Mouse (Mus musculus): ENCODE data around the gene Mrps10.
"Not testable (repeated sequence)": the region's sequence is repeated elsewhere in the genome, so short reads cannot be mapped to it uniquely, and the experiment has no call there.

Mrps10 gene

DNA sequence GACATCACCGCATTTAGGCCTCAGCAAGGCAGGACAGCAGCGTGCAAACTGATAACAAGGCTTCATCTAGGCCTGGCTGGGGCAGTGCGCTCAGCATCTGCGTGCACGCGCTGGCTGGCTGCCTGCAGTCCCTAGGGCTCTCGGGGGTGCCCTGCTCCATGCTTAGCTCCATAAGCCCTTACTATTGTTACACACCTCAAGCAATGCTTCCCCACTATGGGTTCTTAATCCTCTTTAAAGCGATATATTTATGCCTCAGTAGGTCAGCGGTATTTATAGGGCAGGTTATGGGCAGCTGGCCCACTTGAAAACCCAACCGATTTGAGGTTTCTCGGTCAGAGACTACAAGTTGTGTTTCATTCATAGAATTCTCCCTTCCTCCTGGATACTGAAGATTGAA is 13.2 kb downstream of the Mrps10 start:
- no peak for DNase-seq (ENCODE audit: low read depth, low spot score)

DNA sequence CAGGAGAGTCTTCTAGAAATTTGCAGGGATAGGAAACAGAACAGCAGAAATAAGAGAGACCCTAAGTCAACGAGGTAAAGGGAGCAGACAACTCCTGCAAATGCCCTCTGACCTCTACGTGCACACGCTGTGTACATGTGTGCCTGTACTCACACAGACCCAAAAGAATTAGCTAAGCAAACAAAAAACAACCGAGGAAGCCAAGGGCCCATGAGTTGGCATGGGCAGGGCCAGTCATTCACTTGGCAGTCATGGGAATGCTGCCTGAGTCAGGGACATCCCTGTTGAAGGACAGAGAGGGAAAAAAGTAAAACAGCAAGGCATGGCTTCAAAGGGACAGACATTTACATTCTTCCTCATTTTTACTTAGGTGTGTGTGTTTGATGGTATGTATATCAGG is 14.6 kb downstream of the Mrps10 start:
- DNase-seq (ENCODE audit: low read depth, low spot score): no peak

DNA sequence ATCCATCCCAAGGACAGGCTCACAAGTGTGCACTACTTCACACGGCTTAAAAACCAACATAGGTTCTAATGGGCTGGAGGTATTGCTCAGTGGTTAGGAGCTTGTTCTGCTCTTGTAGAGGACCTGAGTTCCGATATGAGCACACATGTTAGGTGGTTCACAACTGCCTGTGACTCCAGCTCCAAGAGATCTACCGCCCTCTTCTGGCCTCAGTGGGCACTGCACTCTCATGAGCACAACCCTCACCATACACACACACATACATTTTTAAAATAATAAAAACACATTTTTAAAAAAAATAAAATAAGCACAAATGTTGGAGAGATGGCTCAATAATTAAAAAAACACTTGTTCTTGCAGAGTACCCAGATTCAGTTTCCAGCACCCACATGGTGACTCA is 15.4 kb downstream of the Mrps10 start:
- no peak for DNase-seq (ENCODE audit: low read depth, low spot score)

DNA sequence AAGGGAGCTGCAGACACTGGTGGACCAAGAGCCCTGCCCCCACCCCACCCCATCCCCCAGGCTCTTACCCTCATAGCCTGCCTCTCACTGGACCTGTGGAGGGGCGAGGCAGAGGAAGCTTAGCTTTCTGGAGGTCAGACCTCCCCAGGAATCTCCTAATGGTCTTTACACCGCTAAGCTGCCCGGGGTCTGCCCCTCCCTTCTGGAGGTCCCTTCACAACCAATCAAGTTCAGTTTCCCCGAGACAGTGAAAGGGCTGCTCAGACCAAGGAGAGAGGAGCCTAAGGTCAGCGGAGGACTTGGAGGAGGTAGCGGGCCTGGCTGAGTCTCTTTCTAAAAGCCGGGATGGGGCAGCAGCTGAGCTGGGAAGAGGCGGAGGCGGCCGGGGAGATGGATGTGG is 16.5 kb downstream of the Mrps10 start, which contains the start of gene Guca1b:
Gene Guca1b, plus strand, starts transcription at position 249 of the 400 bp plus-strand sequence.
- no peak for DNase-seq (ENCODE audit: low read depth, low spot score)

DNA sequence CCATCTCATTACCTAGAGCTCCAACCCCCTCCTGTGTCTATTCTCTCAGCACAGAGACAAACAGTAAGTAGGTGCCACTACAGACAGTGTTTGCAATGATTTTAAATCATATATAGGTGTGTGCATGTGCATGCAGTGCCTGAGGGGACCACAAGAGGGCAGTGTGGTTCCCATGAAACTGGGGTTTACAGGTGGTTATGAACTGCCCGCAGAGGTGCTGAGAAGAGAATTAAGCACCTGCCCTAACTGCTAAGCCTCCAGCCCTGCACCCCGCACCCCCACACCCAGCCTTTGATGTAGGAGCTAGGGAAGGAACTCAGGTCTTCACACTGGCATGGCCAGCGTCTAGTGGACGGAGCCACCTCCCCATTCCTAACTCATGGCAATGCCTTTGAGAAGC is 18.0 kb downstream of the Mrps10 start:
- DNase-seq (ENCODE audit: low read depth, low spot score): peak; percentile 26

DNA sequence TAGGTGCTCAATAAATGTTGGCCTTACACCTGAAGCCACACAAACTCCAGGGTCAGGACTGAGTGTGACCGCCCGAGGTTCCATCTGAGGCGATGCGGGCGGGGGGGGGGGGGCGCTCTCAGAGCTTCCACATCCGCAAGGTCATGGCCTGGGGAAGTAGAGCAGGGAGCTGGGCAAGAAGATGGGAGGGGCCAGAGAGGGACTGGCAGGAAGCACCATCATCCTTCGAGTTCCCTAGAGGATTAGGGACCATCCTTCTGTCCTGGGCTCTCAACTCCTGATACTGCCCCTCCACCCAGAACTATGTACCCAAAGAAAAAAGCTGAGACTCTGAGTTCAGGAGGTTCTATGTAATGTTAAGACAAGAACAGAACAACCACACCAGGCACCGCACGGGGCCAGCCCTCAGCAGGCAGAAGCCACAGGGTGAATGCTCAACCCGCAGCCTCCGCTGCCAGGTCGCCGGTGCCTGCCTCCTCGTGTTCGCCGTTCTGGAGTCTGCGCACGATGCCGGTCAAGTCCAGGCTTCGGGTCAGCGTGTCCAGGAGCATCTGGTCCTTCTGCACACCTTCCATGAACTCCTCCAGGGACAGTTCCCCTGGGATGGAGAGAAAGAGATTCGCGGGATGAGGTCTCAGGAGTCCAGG is 25.7 kb downstream of the Mrps10 start:
- DNase-seq (ENCODE audit: low read depth, low spot score): no peak

DNA sequence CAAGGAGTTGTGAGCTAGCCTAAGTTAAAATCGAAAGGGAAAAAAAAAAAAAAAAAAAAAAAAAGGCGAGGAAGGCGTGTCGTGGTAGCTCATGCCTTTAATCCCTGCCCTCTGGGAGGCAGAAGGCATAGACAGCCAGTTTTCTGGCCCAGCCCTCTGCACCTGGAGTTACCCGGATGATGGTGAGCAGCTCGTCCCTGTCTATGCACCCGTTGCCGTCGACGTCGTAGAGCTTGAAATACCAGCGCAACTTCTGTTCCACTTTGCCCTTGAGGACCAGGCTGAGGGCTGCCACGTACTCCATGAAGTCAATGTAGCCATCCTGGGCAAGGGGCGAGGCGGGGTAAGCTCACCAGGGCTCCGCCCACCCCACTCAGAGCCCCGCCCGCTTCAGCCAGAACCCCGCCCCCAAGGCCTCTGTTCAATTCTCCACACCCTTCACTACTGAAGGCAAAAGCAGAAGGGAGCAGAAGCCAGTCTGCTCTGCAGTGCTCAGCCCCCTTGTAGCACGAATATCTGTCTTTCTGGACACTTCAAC is 26.8 kb downstream of the Mrps10 start:
- peak; percentile 26 for DNase-seq (ENCODE audit: low read depth, low spot score)

DNA sequence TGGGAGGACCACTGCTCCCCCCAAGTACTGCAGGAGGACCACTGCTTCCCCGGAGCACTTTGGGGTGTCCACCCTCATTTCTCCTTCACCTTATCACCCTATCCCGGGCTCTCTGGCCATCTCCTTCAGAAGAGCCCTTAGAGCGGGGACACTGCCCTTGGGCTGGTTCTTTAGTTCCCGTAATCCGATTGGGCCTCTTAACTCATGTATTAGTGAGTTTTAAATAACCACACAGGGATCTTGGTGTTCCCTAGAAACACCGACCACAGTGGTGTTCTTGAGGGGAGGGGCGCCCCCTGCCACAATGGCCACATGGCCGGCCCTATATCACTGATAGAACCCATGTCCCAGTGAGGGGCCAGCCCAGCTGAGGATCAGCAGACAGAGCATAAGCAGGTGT is 30.4 kb downstream of the Mrps10 start:
- DNase-seq (ENCODE audit: low read depth, low spot score): no peak

DNA sequence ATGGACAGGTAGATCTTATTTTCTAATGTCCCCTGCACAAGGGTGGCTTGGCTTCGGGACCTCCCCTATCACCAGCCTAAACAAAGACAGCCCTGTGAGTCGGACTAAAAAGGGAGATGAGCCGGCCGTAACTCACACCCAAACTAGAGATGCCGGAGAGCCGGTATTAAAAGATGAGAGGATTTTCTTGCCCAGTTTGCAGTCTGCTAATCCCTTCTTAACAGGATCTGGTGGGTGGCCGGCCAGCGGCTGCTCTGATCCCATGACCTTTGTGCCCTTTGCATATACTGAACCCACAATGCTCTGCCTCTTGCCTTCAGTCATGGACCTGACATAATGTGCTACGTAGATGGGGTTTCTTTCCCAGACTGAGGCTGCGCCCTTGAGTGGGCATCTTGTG is 31.8 kb downstream of the Mrps10 start, which contains the start of gene Guca1a:
Gene Guca1a, minus strand, starts transcription at position 134 of the 400 bp plus-strand sequence.
- DNase-seq (ENCODE audit: low read depth, low spot score): no peak

DNA sequence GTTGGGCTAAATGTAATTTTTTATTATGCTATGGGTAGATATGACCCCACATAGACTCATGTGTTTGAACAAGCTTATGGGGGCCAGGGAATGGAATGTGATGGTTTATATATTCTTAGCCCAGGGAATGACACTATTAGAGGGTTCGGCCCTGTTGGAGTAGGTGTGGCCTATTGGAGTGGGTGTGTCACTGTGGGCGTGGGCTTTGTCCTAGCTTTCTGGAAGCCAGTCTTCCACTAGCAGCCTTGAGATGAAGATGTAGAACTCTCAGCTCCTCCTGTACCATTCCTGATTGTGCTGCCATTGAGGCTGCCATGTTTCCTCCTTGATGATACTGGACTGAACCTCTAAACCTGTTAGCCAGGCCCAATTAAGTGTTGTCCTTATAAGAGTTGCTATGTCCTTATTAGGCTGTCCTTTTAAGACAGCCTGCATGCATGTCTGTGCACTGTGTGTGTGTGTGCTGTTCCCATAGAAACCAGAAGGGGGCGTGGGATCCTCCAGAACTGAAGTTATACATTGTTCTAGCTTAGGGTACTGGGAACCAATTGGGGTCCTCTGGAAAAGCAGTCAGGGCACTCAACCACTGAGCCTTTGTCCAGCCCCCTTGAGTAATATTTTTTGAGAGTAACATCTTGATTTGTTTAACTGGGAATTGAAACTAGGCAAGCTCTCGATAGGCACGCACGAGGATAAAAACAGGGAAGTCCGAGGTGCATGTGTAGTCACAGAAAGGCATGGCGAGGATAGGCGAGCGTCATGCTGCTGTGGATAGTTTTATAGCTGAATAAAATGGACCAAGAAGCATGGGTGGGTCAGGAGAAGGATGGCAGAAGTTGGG is 39.2 kb downstream of the Mrps10 start:
- DNase-seq (ENCODE audit: low read depth, low spot score): no peak

DNA sequence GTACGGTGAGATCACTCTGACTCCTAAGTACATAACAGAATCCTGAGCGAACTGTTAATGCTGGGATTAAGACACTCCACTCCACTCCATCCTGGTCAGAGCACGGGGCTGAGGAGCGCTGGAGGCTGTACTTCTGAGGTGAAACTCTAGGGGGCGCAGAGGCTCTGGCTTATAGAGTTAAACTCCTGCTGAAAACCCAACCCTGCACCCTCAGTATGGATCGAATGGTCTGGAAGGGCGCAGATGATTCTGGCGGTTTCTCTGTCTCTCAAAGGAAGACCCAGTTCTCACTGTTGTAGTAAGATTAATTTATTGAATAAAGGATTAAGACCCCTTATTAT is 39.8 kb downstream of the Mrps10 start:
- peak; percentile 37 for DNase-seq (ENCODE audit: low read depth, low spot score)

DNA sequence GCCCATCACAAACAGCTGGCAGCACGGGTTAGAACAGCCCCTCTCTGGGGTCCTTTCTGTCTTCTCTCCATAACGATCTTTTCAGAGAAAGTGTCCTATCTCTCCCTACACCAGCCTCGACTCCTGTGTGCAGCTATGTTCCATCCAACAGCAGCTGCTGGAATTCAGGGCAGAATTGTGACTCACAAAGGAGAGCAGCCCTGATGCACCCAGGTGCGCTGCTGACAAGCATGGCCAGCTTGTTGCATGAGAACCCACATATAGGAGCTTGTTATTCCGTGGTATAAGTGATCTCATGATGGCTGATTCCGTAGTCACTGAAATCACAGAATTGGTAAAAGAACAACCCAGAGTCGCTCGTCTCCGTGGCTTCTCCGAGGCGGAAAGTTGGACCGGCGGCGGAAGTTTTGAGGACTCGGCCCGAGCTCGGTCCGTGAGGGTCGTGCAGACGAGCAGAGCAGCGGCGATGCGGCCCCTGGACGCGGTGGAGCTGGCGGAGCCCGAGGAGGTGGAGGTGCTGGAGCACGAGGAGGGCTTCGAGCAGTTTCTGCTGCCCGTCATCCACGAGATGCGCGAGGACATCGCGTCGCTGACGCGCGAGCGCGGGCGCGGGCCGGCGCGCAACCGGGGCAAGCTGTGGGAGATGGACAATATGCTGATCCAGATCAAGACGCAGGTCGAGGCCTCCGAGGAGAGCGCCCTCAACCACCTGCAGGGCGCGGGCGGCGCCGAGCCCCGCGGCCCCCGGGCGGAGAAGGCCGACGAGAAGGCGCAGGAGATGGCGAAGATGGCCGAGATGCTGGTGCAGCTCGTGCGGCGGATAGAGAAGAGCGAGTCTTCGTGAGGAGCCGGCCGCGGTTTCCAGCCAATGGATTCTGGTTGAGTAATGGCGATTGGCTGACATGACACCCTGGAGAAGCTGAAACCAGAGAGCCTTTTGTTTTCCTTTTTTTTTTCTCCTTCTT is 41.5 kb downstream of the Mrps10 start:
- not testable (repeated sequence) for DNase-seq (ENCODE audit: low read depth, low spot score)

DNA sequence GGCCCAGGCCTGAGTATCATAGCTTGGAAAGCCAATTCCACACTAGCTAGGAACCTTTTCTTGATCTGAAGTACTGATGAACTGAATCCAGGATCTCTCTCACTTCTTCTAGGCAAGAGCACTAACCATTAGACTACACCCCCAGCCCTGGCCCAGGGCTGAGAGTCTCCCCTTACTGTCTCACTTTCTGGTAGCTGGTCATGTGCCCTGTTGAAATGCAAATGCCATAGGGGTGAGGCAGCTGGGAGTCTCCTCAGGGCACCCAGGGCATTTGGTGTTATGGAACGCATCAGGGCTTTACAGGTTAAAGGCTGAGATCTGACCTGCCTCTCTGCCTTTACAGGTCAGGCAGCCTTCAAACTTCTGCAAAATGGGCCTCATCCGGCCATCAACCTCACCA is 51.5 kb downstream of the Mrps10 start:
- DNase-seq (ENCODE audit: low read depth, low spot score): no peak

DNA sequence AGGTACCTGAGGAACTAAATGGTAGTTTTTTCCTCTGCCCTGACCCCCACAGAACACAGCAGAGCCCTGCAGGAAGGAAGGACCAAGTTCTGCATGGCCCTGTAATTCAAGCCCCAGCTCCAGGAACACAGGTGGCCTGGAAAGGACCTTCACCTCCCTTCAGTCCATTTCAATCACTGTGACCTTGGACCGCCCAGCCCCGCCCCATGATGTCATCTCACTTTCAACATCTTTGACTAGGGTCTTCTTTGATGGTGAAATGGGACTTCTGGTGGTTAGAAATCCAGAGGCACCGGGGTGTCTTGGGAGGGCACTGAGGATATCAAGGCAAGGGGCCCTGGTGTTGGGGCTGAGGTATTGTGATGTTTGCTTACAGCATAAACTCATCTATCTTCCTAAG is 52.9 kb downstream of the Mrps10 start:
- no peak for DNase-seq (ENCODE audit: low read depth, low spot score)

DNA sequence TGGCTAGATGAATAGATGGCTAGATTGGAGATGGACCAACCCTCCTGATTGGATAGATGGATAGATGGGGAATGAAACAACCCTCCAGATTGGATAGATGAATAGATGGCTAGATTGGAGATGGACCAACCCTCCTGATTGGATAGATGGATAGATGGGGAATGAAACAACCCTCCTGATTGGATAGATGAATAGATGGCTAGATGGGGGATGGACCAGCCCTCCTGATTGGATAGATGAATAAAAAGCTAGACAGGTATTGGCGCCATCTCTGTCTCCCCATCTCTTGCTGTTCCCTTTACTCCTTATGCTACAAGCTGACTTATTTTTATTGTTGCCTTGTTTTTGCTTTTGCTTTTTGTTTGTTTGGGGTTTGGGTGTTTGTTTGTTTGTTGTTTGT is 53.9 kb downstream of the Mrps10 start:
- not testable (repeated sequence) for DNase-seq (ENCODE audit: low read depth, low spot score)

DNA sequence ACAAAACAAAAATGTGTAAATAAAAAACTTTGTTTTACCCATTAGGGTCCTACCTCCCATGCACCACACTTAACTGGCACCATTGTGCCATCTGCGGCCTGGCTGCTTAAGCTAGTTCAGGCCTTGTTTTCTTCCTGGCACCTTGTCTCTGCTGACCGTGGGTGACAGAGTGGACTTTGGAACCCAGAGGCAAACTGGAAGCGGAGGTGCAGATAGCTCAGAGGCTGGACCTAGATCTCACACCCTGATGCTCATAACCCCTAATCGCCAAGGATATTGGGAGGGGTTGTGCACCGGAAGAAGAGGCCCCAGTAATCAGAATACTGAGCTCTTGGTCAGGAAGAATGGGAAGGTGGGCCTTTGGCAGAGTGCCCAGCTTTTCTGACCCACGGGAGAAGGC is 55.5 kb downstream of the Mrps10 start:
- no peak for DNase-seq (ENCODE audit: low read depth, low spot score)

DNA sequence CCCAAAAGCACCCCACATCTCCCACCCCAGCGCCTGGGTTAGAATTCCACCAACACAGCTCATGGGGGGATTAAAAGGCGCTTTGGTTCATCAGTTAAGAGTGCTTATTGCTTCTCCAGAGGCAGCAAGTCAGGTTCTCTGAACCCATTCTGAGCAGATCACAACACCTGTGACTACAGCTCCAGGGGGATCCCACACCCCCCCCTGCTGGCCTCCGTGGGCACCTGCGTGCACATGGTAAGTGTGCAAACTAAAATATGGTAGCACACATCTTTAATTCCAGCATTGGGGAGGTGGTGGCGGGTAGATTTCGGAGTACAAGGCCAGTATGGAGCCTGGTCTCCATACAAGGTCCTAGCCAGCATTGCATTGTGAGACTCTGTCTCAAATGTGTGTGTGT is 58.6 kb downstream of the Mrps10 start:
- DNase-seq (ENCODE audit: low read depth, low spot score): no peak

DNA sequence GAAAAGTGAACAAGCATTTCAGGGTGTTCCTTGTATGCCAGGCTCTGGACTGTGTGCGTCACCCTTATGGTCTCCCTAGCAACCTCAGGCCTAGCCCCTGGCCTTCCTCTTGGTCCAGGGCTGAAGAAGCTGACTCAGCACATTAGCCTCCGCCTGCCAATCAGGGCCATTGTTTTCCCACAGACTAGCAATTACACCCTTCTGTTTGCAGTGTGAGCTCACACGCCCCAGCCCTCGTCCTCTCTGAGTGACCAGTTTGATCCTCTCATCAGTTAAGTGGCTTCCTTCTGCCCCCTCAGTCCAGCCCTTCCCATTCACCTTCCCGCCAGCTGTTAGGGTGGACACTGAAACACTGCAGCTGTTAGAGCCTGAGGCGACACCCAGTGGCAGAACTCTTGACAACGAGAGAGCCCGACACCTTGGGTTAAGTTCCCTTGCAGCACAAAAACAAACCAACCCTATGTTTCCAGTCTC is 60.2 kb downstream of the Mrps10 start:
- DNase-seq (ENCODE audit: low read depth, low spot score): no peak

DNA sequence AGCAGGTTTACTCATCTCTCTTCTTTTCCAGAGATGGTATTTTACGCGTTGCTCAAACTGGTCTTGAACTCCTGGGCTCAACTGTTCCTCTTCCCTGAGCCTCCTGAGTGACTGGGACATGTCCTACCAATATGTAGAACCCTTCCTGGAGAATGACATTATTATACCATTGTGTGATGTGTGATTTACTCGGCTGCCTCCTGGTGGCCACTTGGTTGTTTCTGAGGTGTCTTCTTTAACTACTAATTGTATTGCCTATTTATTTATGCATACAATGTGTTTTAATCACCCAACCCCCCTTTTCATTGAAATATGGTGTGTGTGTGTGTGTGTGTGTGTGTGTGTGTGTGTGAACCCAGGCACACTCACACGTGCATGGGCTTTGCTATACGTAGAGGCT is 62.1 kb downstream of the Mrps10 start:
- no peak for DNase-seq (ENCODE audit: low read depth, low spot score)

Measured in embryo, embryonic 11.5 days (tissue).